Comparison of ENCODE assay signal across 15 mouse cellular contexts in the genomic region with DNA sequence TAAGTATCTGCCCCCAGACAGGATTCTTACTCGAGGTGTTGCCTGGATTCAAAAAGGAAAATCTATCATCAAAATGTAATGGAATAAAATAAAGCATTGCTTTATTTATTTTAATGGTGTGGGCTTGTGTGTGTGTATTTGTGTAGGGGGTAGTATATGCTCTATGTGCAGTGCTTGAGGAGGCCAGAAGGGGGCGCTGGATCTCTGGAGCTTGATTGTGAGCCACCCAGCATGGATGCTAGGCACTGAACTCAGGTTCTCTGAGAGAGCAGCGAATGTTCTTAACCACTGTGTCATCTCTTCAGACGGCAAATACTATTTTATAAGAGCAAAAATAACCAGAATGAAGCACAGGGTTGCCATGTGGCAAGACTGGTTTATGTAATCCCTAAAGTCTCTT.
DNase-seq lines count a peak whose midpoint lies in the region; ATAC-seq and TF ChIP-seq lines count a peak whose summit lies in the region.
"Had no signal": no experiment of that assay in that cellular context is flagged by ENCODE, and none has a peak within 500 bp of the region (broad histone marks: within the 10 kb centered on the region; RNA-seq: fewer than 3 reads in every experiment).

No protein-coding gene starts in this region.

- DNase-seq in heart, postnatal 4 days = peak; percentile 16
- DNase-seq in liver, embryonic 14.5 days (ENCODE audit: low read depth in 3 of 3, low spot score in 3 of 3) = no peak
- DNase-seq in liver (no peak), A20 (ENCODE audit: low read depth, low spot score) (peak; percentile 2), WW6 (ENCODE audit: low read depth, low spot score) (peak; percentile 11)
- DNase-seq in spleen, postnatal 14 days (ENCODE audit: low spot score in 2 of 2) = no peak
- no peak for DNase-seq in gastrocnemius, adult 8-10 months (ENCODE audit: low spot score in 2 of 2)
- DNase-seq: cerebellum, adult 9-10 months; liver, embryonic 13.5 days; thymus, postnatal 14 days had no signal

- no peak overlapping the region for H3K4me3 ChIP-seq in heart, embryonic 11.5 days (ENCODE audit: low read depth, low read length)
- no peak overlapping the region for H3K4me3 ChIP-seq in liver, embryonic 14.5 days (ENCODE audit: insufficient read depth in 1 of 2, low read depth in 2 of 2, low read length in 2 of 2)
- H3K4me3 ChIP-seq: forebrain, embryonic 10.5 days; kidney, embryonic 15.5 days; liver, embryonic 13.5 days; megakaryocyte, embryonic 14.5 days had no signal

- H3K4me1 ChIP-seq in heart, embryonic 11.5 days (ENCODE audit: control insufficient read depth, insufficient read depth, low read length) = no peaks in the 10 kb centered on the region
- H3K4me1 ChIP-seq in liver, embryonic 14.5 days (replicated peaks; ENCODE audit: control insufficient read depth in 2 of 2, insufficient read depth in 2 of 2, low read length in 1 of 2) = no peaks in the 10 kb centered on the region
- H3K4me1 ChIP-seq: forebrain, embryonic 10.5 days; kidney, embryonic 15.5 days; liver, embryonic 13.5 days; megakaryocyte, embryonic 14.5 days had no signal

- no peak overlapping the region for H3K9ac ChIP-seq in heart, embryonic 11.5 days (ENCODE audit: low read depth, low read length)
- H3K9ac ChIP-seq in liver, embryonic 14.5 days (replicated peaks) = no peak overlapping the region
- H3K9ac ChIP-seq: hindbrain, embryonic 14.5 days; kidney, embryonic 15.5 days; liver, embryonic 13.5 days had no signal

- no peak overlapping the region for H3K4me2 ChIP-seq in heart, embryonic 11.5 days
- no peak overlapping the region for H3K4me2 ChIP-seq in liver, embryonic 14.5 days (ENCODE audit: low read depth)
- H3K4me2 ChIP-seq: hindbrain, embryonic 14.5 days; kidney, embryonic 15.5 days; liver, embryonic 13.5 days had no signal

- no peak for TF ChIP-seq EP300 in liver, embryonic 14.5 days (IDR thresholded peaks at IDR 0.05; ENCODE audit: low read depth)

- 63% methylated on average over 4 of the region's 4 CpGs for WGBS in heart, embryonic 11.5 days (ENCODE audit: insufficient replicate concordance)
- 44% methylated on average over 4 of the region's 4 CpGs for WGBS in liver, embryonic 14.5 days (ENCODE audit: insufficient replicate concordance)

- H3K36me3 ChIP-seq in heart, embryonic 11.5 days (ENCODE audit: control insufficient read depth, insufficient read depth, low read length) = peaks cover 4% of the 10 kb centered on the region; the same call in 1 of the 2 replicates
- no peaks in the 10 kb centered on the region for H3K36me3 ChIP-seq in liver, embryonic 14.5 days (replicated peaks; ENCODE audit: control insufficient read depth, insufficient read depth, low read depth)
- H3K36me3 ChIP-seq: liver, embryonic 13.5 days had no signal

- no peaks in the 10 kb centered on the region for H3K27me3 ChIP-seq in heart, embryonic 11.5 days (ENCODE audit: control insufficient read depth, insufficient read depth, low read length)
- H3K27me3 ChIP-seq in liver, embryonic 14.5 days (ENCODE audit: control insufficient read depth, insufficient read depth, low read length) = no peaks in the 10 kb centered on the region
- H3K27me3 ChIP-seq: kidney, embryonic 15.5 days; liver, embryonic 13.5 days; megakaryocyte, embryonic 14.5 days had no signal

- no peak overlapping the region for H3K27ac ChIP-seq in heart, embryonic 11.5 days (ENCODE audit: low read depth, low read length)
- no peak overlapping the region for H3K27ac ChIP-seq in liver, embryonic 14.5 days
- H3K27ac ChIP-seq: forebrain, embryonic 10.5 days; hindbrain, embryonic 14.5 days; kidney, embryonic 15.5 days; liver, embryonic 13.5 days had no signal

- no peak for ATAC-seq in heart, embryonic 11.5 days (replicated peaks; ENCODE audit: insufficient number of reproducible peaks, low FRiP score, low TSS enrichment)
- ATAC-seq in liver, embryonic 14.5 days (ENCODE audit: insufficient read depth) = no peak

- no peaks in the 10 kb centered on the region for H3K9me3 ChIP-seq in heart, embryonic 11.5 days (replicated peaks; ENCODE audit: control insufficient read depth, low read length)
- H3K9me3 ChIP-seq in liver, embryonic 14.5 days (ENCODE audit: control insufficient read depth, low read length) = no peaks in the 10 kb centered on the region
- H3K9me3 ChIP-seq: forebrain, embryonic 10.5 days; kidney, embryonic 15.5 days; liver, embryonic 13.5 days had no signal

- TF ChIP-seq CTCF in liver, embryonic 14.5 days (IDR thresholded peaks at IDR 0.05; ENCODE audit: low read depth) = peak; percentile 47

Comparison
In these comparisons a context has a peak if more than half of its experiments do, and no peak if none do; other contexts are left out.
1. DNase-seq: peak in heart, postnatal 4 days (single experiment), A20 (single experiment) and WW6 (single experiment); none in liver, embryonic 14.5 days (0 of 3), liver (single experiment), spleen, postnatal 14 days (0 of 2) and gastrocnemius, adult 8-10 months (0 of 2).